Mouse (Mus musculus): Measurements from ENCODE around the gene Myt1l. TPM values are rescaled to one million over a fixed set of nuclear protein-coding genes. Genes with fewer than 3 reads are reported as not detected.

Myt1l gene
- polyA plus RNA-seq, 1 experiment from 2014 or later: 331 TPM

DNA sequence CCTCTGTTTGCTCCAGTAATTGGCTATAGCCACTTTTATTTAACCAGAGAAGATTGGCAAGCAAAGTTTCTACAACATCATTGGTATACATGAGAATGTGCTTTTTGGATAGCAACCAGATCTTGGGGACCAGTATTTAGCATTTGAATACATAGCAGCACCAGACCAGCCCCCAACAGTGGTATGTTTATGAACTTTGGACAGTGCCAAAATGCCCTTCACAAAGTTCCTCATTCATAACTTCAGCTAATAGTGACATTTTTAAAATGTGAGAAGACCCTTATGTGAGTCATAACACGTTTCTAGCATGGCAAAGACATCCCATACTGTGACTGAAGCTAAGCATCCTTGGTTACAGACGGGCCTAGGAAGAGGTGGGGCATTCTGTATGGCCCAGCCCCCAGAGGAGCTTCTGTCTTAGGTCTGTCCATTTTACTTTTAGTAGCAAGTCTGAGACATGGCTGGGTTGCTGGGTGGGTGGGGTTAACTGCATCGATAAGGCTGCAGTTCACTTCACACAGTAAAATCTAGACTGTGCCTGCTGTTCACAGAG lies 369.4 kb downstream of the Myt1l start:
- ATAC-seq (replicated peaks): no peak
- no peak overlapping the region for H3K4me2 ChIP-seq
- 74% methylated on average over 3 of the region's 3 CpGs for WGBS
- no peak overlapping the region for H3K27ac ChIP-seq
- peaks cover 25% of the 10 kb centered on the region for H3K36me3 ChIP-seq (replicated peaks)
- H3K9me3 ChIP-seq: no peaks in the 10 kb centered on the region
- no peak overlapping the region for H3K4me3 ChIP-seq
- H3K4me1 ChIP-seq: no peaks in the 10 kb centered on the region
- no peak overlapping the region for H3K9ac ChIP-seq
- no peaks in the 10 kb centered on the region for H3K27me3 ChIP-seq (replicated peaks)

DNA sequence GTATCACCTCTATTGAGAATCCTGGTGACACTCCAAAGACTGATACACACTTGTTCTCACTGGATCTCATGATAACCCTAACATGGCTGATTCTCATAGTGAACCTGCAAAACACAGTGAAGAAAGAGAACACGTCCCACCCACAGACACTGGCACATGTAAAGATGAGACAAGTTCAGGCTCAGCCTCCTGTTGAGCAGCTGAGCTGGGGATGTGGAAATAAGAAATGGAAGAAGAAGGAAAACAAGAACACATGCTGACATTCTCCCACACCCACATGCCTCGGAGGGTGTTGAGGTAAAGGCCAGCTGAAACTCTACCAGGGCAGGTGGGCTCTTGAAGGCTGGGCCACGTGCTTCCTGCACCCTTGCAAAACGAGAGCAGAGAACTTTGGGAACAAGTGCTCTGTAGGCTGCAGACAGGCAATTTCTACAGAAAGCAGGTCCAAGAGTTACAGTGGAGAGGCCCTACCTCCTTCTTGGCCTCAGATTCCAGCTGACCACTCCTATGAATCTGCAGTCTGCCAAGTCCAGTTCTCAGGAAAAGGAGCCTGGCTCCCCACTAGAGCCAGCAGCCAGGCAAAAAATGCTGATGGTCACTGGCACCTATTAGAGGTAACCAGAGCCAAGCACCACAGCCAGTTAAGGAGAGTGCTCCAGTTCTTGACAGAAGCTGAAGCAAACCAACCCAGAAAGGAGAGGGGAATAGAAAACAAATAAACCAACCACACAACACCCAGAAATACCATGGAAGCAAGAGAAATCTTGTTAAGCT lies 376.1 kb downstream of the Myt1l start:
- no peak for ATAC-seq (replicated peaks)
- Histone ChIP-seq H3K4me3 (no peak overlapping the region), H3K27me3 (replicated peaks) (no peaks in the 10 kb centered on the region), H3K36me3 (replicated peaks) (peaks cover 6% of the 10 kb centered on the region), H3K9ac (no peak overlapping the region), H3K27ac (no peak overlapping the region), H3K4me1 (no peaks in the 10 kb centered on the region), H3K4me2 (no peak overlapping the region), H3K9me3 (no peaks in the 10 kb centered on the region)
- 83% methylated on average over 4 of the region's 4 CpGs for WGBS

GRCm38 (mm10) chr12:29907056-29907455 lies 378.9 kb downstream of the Myt1l start:
- Histone ChIP-seq H3K9ac (no peak overlapping the region), H3K36me3 (replicated peaks) (peaks cover 19% of the 10 kb centered on the region), H3K4me1 (no peaks in the 10 kb centered on the region), H3K4me3 (no peak overlapping the region), H3K27me3 (replicated peaks) (no peaks in the 10 kb centered on the region), H3K27ac (no peak overlapping the region), H3K9me3 (no peaks in the 10 kb centered on the region), H3K4me2 (no peak overlapping the region)
- 54% methylated on average over 2 of the region's 2 CpGs for WGBS
- ATAC-seq (replicated peaks): peak; percentile 53; the same call in 1 of the 2 replicates

DNA sequence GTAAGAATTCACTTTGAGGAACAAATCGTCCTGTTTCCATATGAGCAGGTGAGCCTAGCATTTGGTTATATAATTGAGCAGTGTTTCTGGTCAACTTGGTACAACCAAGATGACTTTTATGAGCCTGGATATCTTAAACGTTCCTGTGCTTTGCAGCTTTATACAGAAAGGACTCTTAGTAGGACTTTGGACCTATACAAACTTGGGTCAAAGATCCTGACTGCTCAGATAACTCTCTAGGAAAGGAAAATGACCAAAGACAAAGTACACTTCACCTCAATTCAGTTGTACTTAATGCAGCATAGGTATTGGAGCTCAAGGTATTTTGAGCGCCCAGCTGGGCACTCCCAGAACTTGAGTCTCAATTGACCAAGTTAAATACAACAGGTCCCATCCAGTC lies 388.0 kb downstream of the Myt1l start:
- WGBS: 91% methylated on average over 3 of the region's 3 CpGs

GRCm38 (mm10) chr12:29916807-29917206 lies 388.6 kb downstream of the Myt1l start:
- Histone ChIP-seq H3K4me1 (no peaks in the 10 kb centered on the region), H3K9ac (no peak overlapping the region), H3K27ac (no peak overlapping the region), H3K9me3 (no peaks in the 10 kb centered on the region), H3K4me3 (no peak overlapping the region), H3K36me3 (replicated peaks) (peaks cover 49% of the 10 kb centered on the region), H3K4me2 (no peak overlapping the region), H3K27me3 (replicated peaks) (no peaks in the 10 kb centered on the region)
- ATAC-seq (replicated peaks): no peak
- WGBS: 85% methylated on average over 6 of the region's 6 CpGs

More for the DNA sequence above, 388.0 kb downstream of the Myt1l start:
- no peak overlapping the region for H3K4me2 ChIP-seq
- no peak for ATAC-seq (replicated peaks)
- peaks cover 56% of the 10 kb centered on the region for H3K36me3 ChIP-seq (replicated peaks)
- no peak overlapping the region for H3K9ac ChIP-seq
- H3K9me3 ChIP-seq: no peaks in the 10 kb centered on the region
- H3K27ac ChIP-seq: no peak overlapping the region
- no peaks in the 10 kb centered on the region for H3K4me1 ChIP-seq
- H3K4me3 ChIP-seq: no peak overlapping the region
- no peaks in the 10 kb centered on the region for H3K27me3 ChIP-seq (replicated peaks)

DNA sequence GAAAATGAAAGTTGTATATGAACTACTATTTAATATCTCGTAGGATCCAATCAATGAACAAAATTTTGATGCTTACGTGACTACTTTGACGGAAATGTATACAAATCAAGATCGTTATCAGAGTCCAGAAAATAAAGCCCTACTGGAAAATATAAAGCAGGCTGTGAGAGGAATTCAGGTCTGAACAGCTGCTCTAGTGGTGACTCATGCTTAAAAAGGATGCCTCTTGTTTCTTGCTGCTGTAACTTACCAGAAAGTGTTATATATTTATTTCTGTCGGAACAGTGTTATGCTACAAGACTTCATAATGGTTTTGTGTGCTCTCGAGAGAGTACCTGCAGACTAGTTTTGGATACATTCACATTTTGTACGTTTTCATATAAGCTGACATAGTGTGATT lies 392.1 kb downstream of the Myt1l start:
- H3K36me3 ChIP-seq (replicated peaks): peaks cover 22% of the 10 kb centered on the region
- no peaks in the 10 kb centered on the region for H3K4me1 ChIP-seq
- no peak overlapping the region for H3K4me2 ChIP-seq
- no peaks in the 10 kb centered on the region for H3K9me3 ChIP-seq
- no peak overlapping the region for H3K9ac ChIP-seq
- no peaks in the 10 kb centered on the region for H3K27me3 ChIP-seq (replicated peaks)
- WGBS: 89% methylated on average over 7 of the region's 7 CpGs
- ATAC-seq (replicated peaks): no peak
- no peak overlapping the region for H3K4me3 ChIP-seq
- H3K27ac ChIP-seq: no peak overlapping the region

- Histone ChIP-seq H3K27me3 (replicated peaks) (no peaks in the 10 kb centered on the region), H3K27ac (no peak overlapping the region), H3K9me3 (no peaks in the 10 kb centered on the region), H3K36me3 (replicated peaks) (peaks cover 10% of the 10 kb centered on the region; the same call in 1 of the 2 replicates), H3K4me1 (no peaks in the 10 kb centered on the region), H3K4me2 (no peak overlapping the region), H3K9ac (no peak overlapping the region), H3K4me3 (no peak overlapping the region)
- 84% methylated on average over 11 of the region's 11 CpGs for WGBS
- no peak for ATAC-seq (replicated peaks)
Measured at GRCm38 (mm10) chr12:29921481-29921880, 393.3 kb downstream of the Myt1l start.

DNA sequence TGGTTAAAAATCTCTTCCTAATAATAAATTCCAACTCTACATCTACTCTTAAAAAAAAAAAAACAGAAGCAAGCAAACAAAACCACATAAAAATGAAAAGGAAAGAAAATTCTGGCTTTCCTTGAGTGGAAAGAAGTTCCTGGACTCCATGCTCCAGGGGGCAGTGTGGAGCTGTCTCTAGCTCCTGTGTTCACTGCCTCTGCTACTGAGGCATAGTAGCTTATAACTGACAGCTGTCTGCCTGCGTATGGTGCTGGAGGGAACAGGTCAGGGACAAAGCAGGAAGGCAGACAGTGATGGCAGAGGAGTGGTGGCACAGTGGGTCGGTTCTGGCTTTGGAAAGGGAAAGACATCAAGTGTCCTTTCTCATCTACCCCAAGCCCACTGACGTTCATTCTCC lies 398.7 kb downstream of the Myt1l start:
- Histone ChIP-seq H3K36me3 (replicated peaks) (0 out of 2 replicates have a peak, but pooled peaks cover 3% of the 10 kb centered on the region), H3K4me1 (no peaks in the 10 kb centered on the region), H3K9me3 (no peaks in the 10 kb centered on the region), H3K27me3 (replicated peaks) (no peaks in the 10 kb centered on the region), H3K27ac (0 out of 2 replicates have a peak overlapping the region, but pooled peaks have one; percentile 49), H3K4me3 (no peak overlapping the region), H3K9ac (no peak overlapping the region), H3K4me2 (no peak overlapping the region)
- WGBS: 32% methylated on average over 3 of the region's 3 CpGs
- peak; percentile 73; the same call in 1 of the 2 replicates for ATAC-seq (replicated peaks)

- Histone ChIP-seq H3K27ac (no peak overlapping the region), H3K4me1 (no peaks in the 10 kb centered on the region), H3K27me3 (replicated peaks) (no peaks in the 10 kb centered on the region), H3K4me3 (no peak overlapping the region), H3K9me3 (no peaks in the 10 kb centered on the region), H3K4me2 (no peak overlapping the region), H3K9ac (no peak overlapping the region), H3K36me3 (replicated peaks) (no peaks in the 10 kb centered on the region)
- WGBS: 80% methylated on average over 1 of the region's 1 CpGs
- ATAC-seq (replicated peaks): no peak
Measured at GRCm38 (mm10) chr12:29930591-29930990, 402.4 kb downstream of the Myt1l start.

GRCm38 (mm10) chr12:29932951-29933350 lies 404.8 kb downstream of the Myt1l start:
- ATAC-seq (replicated peaks): no peak
- no peak overlapping the region for H3K4me3 ChIP-seq
- H3K27ac ChIP-seq: no peak overlapping the region
- H3K4me2 ChIP-seq: no peak overlapping the region
- no peaks in the 10 kb centered on the region for H3K36me3 ChIP-seq (replicated peaks)
- H3K27me3 ChIP-seq (replicated peaks): no peaks in the 10 kb centered on the region
- H3K4me1 ChIP-seq: peaks cover 9% of the 10 kb centered on the region; the same call in 1 of the 2 replicates
- no peaks in the 10 kb centered on the region for H3K9me3 ChIP-seq
- H3K9ac ChIP-seq: no peak overlapping the region
- WGBS: 95% methylated on average over 1 of the region's 1 CpGs

DNA sequence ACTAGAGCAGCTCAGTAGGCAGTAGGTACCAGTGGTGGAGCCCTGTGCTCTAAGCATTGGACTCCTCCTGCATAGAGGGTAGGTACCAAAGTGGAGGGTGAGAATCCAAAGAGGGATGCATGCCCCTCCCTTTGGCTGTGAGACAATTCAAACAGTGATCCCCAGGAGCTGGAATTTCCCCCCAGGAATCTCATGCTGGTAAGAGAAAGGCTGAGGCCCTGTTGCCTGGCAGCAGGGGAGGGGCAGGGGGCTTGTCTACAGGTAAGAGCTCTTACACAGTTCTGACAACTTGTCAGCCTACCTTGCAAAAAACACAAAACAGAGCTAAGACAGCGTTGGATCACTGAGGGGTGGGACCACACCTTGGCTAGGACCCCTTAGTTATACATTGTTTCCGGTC lies 405.3 kb downstream of the Myt1l start:
- Histone ChIP-seq H3K4me3 (no peak overlapping the region), H3K27me3 (replicated peaks) (no peaks in the 10 kb centered on the region), H3K4me2 (no peak overlapping the region), H3K36me3 (replicated peaks) (no peaks in the 10 kb centered on the region), H3K4me1 (peaks cover 9% of the 10 kb centered on the region; the same call in 1 of the 2 replicates), H3K9me3 (no peaks in the 10 kb centered on the region), H3K9ac (no peak overlapping the region), H3K27ac (no peak overlapping the region)
- no peak for ATAC-seq (replicated peaks)
- WGBS: 73% methylated on average over 2 of the region's 2 CpGs

DNA sequence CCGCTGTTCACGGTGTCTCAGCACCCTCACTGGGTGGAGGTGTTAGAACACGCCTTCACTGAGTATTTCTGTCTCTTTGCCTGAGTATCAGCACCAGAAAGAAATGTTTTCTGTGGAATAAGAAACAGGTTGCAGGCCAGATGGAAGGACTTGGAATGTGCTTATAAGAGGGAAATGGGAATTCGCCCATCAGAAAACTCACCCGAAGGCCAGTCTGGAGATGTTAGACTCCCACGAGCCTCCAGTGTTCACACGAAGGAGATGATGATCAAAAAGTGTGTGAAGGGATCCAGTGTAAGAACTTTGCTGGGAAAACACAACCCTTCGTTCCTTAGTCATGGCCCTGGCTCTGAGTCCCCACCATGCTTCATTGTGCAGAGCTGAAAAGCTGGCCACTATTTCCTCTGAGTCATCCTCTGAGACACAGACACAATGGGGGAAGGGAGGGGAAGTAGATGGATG lies 406.0 kb downstream of the Myt1l start:
- Histone ChIP-seq H3K9me3 (no peaks in the 10 kb centered on the region), H3K27me3 (replicated peaks) (no peaks in the 10 kb centered on the region), H3K27ac (no peak overlapping the region), H3K9ac (no peak overlapping the region), H3K36me3 (replicated peaks) (no peaks in the 10 kb centered on the region), H3K4me3 (no peak overlapping the region), H3K4me2 (no peak overlapping the region), H3K4me1 (peaks cover 14% of the 10 kb centered on the region)
- ATAC-seq (replicated peaks): no peak
- 77% methylated on average over 8 of the region's 8 CpGs for WGBS

- WGBS: 27% methylated on average over 8 of the region's 8 CpGs
- ATAC-seq (replicated peaks): no peak
- H3K4me3 ChIP-seq: peak within 1 kb of the TSS; percentile 92
Measured at GRCm38 (mm10) chr12:29937308-29937707, 409.1 kb downstream of the Myt1l start, which contains the start of gene Pxdn. Gene Pxdn, plus strand, starts transcription at chr12:29937608.

More at GRCm38 (mm10) chr12:29937308-29937707, 409.1 kb downstream of the Myt1l start, which contains the start of gene Pxdn:
- Histone ChIP-seq H3K4me1 (peaks cover 42% of the 10 kb centered on the region), H3K36me3 (replicated peaks) (no peaks in the 10 kb centered on the region), H3K27me3 (replicated peaks) (no peaks in the 10 kb centered on the region), H3K27ac (peak within 1 kb of the TSS; percentile 89), H3K4me2 (peak within 1 kb of the TSS; percentile 91), H3K9me3 (no peaks in the 10 kb centered on the region), H3K9ac (peak within 1 kb of the TSS; percentile 87)
